Mouse (Mus musculus): Measurements from ENCODE around the gene Hist1h4n. TPM values are rescaled to one million over a fixed set of nuclear protein-coding genes. Genes with fewer than 3 reads are reported as not detected.
"Not testable (repeated sequence)": the region's sequence is repeated elsewhere in the genome, so short reads cannot be mapped to it uniquely, and the experiment has no call there.

Gene Hist1h4n
- polyA plus RNA-seq, 1 experiment = 309 TPM

DNA sequence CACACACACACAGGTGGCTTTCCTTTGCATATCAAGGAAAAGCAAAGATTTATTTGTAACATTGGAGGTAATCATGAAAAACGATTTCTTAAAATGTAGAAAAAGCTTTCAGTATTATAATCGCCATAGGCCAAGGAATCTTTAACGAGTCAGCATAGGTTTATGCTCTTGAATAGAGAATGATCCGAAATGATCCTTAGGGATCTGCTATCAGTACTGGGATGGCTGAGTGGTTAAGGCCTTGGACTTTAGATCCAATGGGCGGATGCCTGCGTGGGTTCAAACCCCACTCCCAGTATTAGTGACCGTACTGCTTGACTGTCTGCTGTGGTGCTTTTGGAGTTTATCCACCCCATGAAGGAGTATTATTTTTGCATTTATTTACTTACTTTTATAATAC, 36.4 kb downstream of the Hist1h4n start:
- no peak overlapping the region for H3K27ac ChIP-seq (ENCODE audit: control insufficient read depth, insufficient read depth, low read length)
- WGBS = 95% methylated on average over 7 of the region's 7 CpGs
- no peak overlapping the region for H3K4me3 ChIP-seq (ENCODE audit: control insufficient read depth, insufficient read depth, low read length)
- no peak for DNase-seq
- H3K27me3 ChIP-seq (ENCODE audit: control insufficient read depth, insufficient read depth, low read length) = no peaks in the 10 kb centered on the region
- no peaks in the 10 kb centered on the region for H3K36me3 ChIP-seq (ENCODE audit: control insufficient read depth, insufficient read depth, low read length)
- no peaks in the 10 kb centered on the region for H3K4me1 ChIP-seq (replicated peaks; ENCODE audit: control insufficient read depth, insufficient read depth, low read length)
- TF ChIP-seq CTCF (IDR thresholded peaks at IDR 0.05; ENCODE audit: borderline replicate concordance, control insufficient read depth, extremely low read depth, insufficient read depth, low read length, poor library complexity) (no peak), POLR2A (IDR thresholded peaks at IDR 0.05; ENCODE audit: control insufficient read depth, extremely low read depth, insufficient read depth, low read length, poor library complexity) (no peak)

- no peak overlapping the region for H3K27ac ChIP-seq (ENCODE audit: control insufficient read depth, insufficient read depth, low read length)
- WGBS = 73% methylated on average over 18 of the region's 18 CpGs
These were observed 41.3 kb downstream of the Hist1h4n start for GRCm38 (mm10) chr13:21790601-21791283.

DNA sequence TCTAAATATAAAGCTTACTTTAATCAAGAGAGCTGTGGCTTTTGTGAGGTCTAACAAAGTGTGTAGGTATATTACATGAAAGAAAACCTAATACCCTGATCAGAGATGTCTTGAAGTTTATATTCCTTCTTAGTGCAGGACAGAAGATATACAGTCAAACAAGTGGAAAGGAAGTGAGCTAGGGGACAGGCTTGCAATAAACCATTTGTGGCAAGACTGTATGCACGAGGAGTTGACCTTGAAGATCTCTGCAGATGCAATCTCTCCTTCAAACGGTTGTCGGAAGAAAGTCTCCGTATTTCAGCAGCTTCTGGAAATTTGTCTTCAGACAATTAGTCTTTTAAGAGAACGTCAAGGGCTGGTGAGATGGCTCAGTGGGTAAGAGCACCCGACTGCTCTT, 42.1 kb downstream of the Hist1h4n start:
- 62% methylated on average over 6 of the region's 6 CpGs for WGBS
- H3K4me3 ChIP-seq (ENCODE audit: control insufficient read depth, insufficient read depth, low read length) = no peak overlapping the region
- TF ChIP-seq CTCF (IDR thresholded peaks at IDR 0.05; ENCODE audit: borderline replicate concordance, control insufficient read depth, extremely low read depth, insufficient read depth, low read length, poor library complexity) (no peak), POLR2A (IDR thresholded peaks at IDR 0.05; ENCODE audit: control insufficient read depth, extremely low read depth, insufficient read depth, low read length, poor library complexity) (no peak)
- no peaks in the 10 kb centered on the region for H3K4me1 ChIP-seq (replicated peaks; ENCODE audit: control insufficient read depth, insufficient read depth, low read length)
- no peaks in the 10 kb centered on the region for H3K36me3 ChIP-seq (ENCODE audit: control insufficient read depth, insufficient read depth, low read length)
- H3K27ac ChIP-seq (ENCODE audit: control insufficient read depth, insufficient read depth, low read length) = no peak overlapping the region
- H3K27me3 ChIP-seq (ENCODE audit: control insufficient read depth, insufficient read depth, low read length) = no peaks in the 10 kb centered on the region
- no peak for DNase-seq

More at GRCm38 (mm10) chr13:21790601-21791283, 41.3 kb downstream of the Hist1h4n start:
- Histone ChIP-seq H3K27me3 (ENCODE audit: control insufficient read depth, insufficient read depth, low read length) (no peaks in the 10 kb centered on the region), H3K4me3 (ENCODE audit: control insufficient read depth, insufficient read depth, low read length) (no peak overlapping the region), H3K4me1 (replicated peaks; ENCODE audit: control insufficient read depth, insufficient read depth, low read length) (no peaks in the 10 kb centered on the region), H3K36me3 (ENCODE audit: control insufficient read depth, insufficient read depth, low read length) (no peaks in the 10 kb centered on the region)
- no peak for DNase-seq
- TF ChIP-seq POLR2A (IDR thresholded peaks at IDR 0.05; ENCODE audit: control insufficient read depth, extremely low read depth, insufficient read depth, low read length, poor library complexity) (no peak), CTCF (IDR thresholded peaks at IDR 0.05; ENCODE audit: borderline replicate concordance, control insufficient read depth, extremely low read depth, insufficient read depth, low read length, poor library complexity) (no peak)

DNA sequence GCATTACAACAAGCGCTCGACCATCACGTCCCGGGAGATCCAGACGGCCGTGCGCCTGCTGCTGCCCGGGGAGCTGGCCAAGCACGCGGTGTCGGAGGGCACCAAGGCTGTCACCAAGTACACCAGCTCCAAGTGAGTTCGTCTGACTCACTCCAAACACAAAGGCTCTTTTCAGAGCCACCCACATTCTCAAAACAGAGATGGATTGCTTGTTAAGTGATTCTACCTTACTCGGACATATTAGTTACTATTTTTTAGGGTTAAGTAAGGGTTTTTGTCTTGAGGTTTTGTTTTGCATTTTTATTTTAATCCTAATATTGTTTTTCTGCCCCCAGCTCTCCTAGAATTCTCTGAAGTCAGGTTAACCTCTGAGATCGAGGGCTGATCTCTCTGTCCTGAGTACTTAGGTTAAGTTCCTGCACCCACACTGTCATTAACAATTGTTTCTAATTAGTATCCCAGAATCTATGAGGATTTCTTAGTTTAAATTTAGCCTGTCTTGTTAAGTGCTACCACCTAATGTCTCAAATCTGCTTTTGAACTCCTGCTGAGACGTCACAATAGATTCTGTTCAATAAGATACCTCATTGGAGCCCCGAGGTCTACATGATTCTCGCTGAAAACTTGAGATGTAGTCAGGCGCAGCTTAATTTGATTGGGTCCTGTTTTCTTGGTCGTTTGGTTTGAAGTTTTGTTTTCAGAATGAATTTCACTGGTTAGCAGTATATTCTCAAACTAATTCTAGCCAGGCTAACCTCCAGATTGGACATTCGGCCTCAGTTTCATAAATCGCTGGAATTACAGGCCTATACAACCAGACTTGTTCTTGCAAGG, 44.0 kb downstream of the Hist1h4n start:
- H3K4me3 ChIP-seq (ENCODE audit: control insufficient read depth, insufficient read depth, low read length) = 0 out of 2 replicates have a peak overlapping the region, but pooled peaks have one; percentile 27
- peak overlapping the region; percentile 57 for H3K27ac ChIP-seq (ENCODE audit: control insufficient read depth, insufficient read depth, low read length)
- no peak for TF ChIP-seq POLR2A (IDR thresholded peaks at IDR 0.05; ENCODE audit: control insufficient read depth, extremely low read depth, insufficient read depth, low read length, poor library complexity)
- no peak for TF ChIP-seq CTCF (IDR thresholded peaks at IDR 0.05; ENCODE audit: borderline replicate concordance, control insufficient read depth, extremely low read depth, insufficient read depth, low read length, poor library complexity)
- 32% methylated on average over 15 of the region's 21 CpGs for WGBS
- DNase-seq = no peak
- no peaks in the 10 kb centered on the region for H3K36me3 ChIP-seq (ENCODE audit: control insufficient read depth, insufficient read depth, low read length)
- peaks cover 5% of the 10 kb centered on the region for H3K4me1 ChIP-seq (replicated peaks; ENCODE audit: control insufficient read depth, insufficient read depth, low read length)
- no peaks in the 10 kb centered on the region for H3K27me3 ChIP-seq (ENCODE audit: control insufficient read depth, insufficient read depth, low read length)

DNA sequence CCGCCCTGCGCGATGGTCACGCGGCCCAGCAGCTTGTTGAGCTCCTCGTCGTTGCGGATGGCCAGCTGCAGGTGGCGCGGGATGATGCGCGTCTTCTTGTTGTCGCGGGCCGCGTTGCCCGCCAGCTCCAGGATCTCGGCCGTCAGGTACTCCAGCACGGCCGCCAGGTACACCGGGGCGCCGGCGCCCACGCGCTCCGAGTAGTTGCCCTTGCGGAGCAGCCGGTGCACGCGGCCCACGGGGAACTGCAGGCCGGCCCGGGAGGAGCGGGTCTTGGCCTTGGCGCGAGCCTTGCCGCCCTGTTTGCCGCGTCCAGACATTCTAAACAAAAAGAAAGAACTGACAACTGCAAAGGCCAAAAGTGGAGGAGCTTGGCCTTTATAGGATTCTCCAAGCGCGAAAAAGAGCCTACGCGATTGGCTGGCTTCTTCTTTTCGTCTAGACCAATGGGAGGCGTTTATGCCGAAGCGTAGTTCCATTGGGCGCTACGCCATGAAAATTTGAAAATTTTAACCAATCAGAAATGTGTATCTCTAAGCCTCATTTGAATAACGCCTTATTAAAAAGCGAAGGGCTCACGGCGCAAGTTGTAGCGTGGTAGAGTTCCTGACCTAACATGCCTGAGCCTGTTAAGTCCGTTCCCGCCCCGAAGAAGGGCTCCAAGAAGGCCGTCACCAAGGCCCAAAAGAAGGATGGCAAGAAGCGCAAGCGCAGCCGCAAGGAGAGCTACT, 44.9 kb downstream of the Hist1h4n start, which contains the start of the genes Hist1h2an and Hist1h2bp:
Hist1h2an (minus strand) TSS at position 320 of the 731 bp plus-strand sequence.
Hist1h2bp (plus strand) TSS at position 563 of the 731 bp plus-strand sequence.
- WGBS = under 1% methylated on average over 42 of the region's 63 CpGs
- H3K27ac ChIP-seq (ENCODE audit: control insufficient read depth, insufficient read depth, low read length) = peak within 1 kb of the TSS; percentile 89

DNA sequence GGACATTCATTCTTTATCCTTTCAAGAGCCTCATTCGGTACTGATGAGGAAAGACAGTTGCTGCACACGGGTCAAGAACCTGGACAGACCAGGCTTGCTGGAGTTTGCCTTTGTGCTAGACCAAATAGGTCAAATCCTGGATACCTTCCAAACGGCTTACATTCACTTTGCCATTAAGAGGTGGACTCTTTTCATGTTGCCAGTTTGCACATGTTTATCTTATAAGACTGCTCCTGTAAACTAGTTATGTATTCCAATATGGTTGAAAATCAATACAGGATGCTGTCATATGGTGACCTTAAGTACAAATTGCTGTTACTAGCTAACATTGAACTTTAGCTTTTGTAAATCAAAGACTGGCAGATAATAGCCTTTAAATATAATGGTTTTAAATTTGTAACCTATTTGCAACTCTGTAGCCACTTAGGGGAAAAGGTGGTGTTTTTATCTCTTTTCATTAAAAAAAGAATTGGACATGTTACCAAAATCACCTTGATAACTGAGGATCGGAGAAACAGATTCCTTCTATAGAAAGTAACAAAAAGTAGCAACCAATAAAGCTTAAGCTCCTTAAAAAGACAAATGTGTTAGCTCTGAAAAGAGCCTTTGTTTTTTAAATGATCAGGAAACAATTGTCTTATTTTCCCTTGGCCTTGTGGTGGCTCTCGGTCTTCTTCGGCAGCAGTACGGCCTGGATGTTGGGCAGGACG, 45.7 kb downstream of the Hist1h4n start:
- 20% methylated on average over 8 of the region's 8 CpGs for WGBS
- H3K36me3 ChIP-seq (ENCODE audit: control insufficient read depth, insufficient read depth, low read length) = no peaks in the 10 kb centered on the region
- H3K27ac ChIP-seq (ENCODE audit: control insufficient read depth, insufficient read depth, low read length) = peak overlapping the region; percentile 89
- TF ChIP-seq POLR2A (IDR thresholded peaks at IDR 0.05; ENCODE audit: control insufficient read depth, extremely low read depth, insufficient read depth, low read length, poor library complexity) = no peak
- TF ChIP-seq CTCF (IDR thresholded peaks at IDR 0.05; ENCODE audit: borderline replicate concordance, control insufficient read depth, extremely low read depth, insufficient read depth, low read length, poor library complexity) = no peak
- H3K27me3 ChIP-seq (ENCODE audit: control insufficient read depth, insufficient read depth, low read length) = no peaks in the 10 kb centered on the region
- H3K4me3 ChIP-seq (ENCODE audit: control insufficient read depth, insufficient read depth, low read length) = peak overlapping the region; percentile 47
- no peak for DNase-seq
- H3K4me1 ChIP-seq (replicated peaks; ENCODE audit: control insufficient read depth, insufficient read depth, low read length) = peaks cover 8% of the 10 kb centered on the region

More for the DNA sequence above, 44.9 kb downstream of the Hist1h4n start, which contains the start of the genes Hist1h2an and Hist1h2bp:
- peak within 1 kb of the TSS; percentile 55 for H3K4me3 ChIP-seq (ENCODE audit: control insufficient read depth, insufficient read depth, low read length)
- not testable (repeated sequence) for H3K4me1 ChIP-seq (replicated peaks; ENCODE audit: control insufficient read depth, insufficient read depth, low read length); H3K36me3 ChIP-seq (ENCODE audit: control insufficient read depth, insufficient read depth, low read length); H3K27me3 ChIP-seq (ENCODE audit: control insufficient read depth, insufficient read depth, low read length)
- DNase-seq = peak; percentile 83

Data from thymus, adult 2 months (tissue).